Mouse (Mus musculus) bone marrow, adult 2 months (tissue): ENCODE results near the gene Mdh1.

Experiments
- CTCF ChIP-seq: fragments of 200-500 bp; IDR thresholded peaks from 2 replicates; pipeline ENCODE4 v1.5.1; 2011; ENCODE audit warnings: low read length, control low read depth; ENCODE audit not compliant: control insufficient read depth, insufficient read depth
- POLR2A ChIP-seq: fragments of 200-500 bp; IDR thresholded peaks from 2 replicates; pipeline ENCODE4 v1.6.1; 2011; ENCODE audit warnings: low read depth, mild to moderate bottlenecking, control low read depth, low read length, borderline replicate concordance; ENCODE audit not compliant: control insufficient read depth

- TF ChIP-seq POLR2A = no peak
- TF ChIP-seq CTCF = no peak
Observed at GRCm38 (mm10) chr11:21559727-21560126, 12.4 kb downstream of the Mdh1 start.
